Mouse (Mus musculus) heart, adult 11 months (tissue): ENCODE results near the gene Mcat.

Source experiments
- DNase-seq: peaks from one replicate; pipeline ENCODE4 v3.0.0; 2022

Mcat gene

GRCm38 (mm10) chr15:83575543-83575942 lies 12.0 kb upstream of the Mcat start:
- no peak for DNase-seq

- no peak for DNase-seq
Observed at GRCm38 (mm10) chr15:83574731-83575351, 11.3 kb upstream of the Mcat start.

GRCm38 (mm10) chr15:83573606-83574005 lies 10.0 kb upstream of the Mcat start:
- no peak for DNase-seq

- DNase-seq = no peak
Observed at GRCm38 (mm10) chr15:83572132-83572531, 8.5 kb upstream of the Mcat start.

GRCm38 (mm10) chr15:83571636-83572035 lies 8.0 kb upstream of the Mcat start:
- no peak for DNase-seq

GRCm38 (mm10) chr15:83570641-83571040 lies 7.1 kb upstream of the Mcat start:
- DNase-seq = no peak

- no peak for DNase-seq
Observed at GRCm38 (mm10) chr15:83569682-83570081, 6.1 kb upstream of the Mcat start.

GRCm38 (mm10) chr15:83568544-83568943 lies 5.0 kb upstream of the Mcat start:
- no peak for DNase-seq

GRCm38 (mm10) chr15:83567728-83568127 lies 4.1 kb upstream of the Mcat start:
- DNase-seq = no peak

- DNase-seq = no peak
Observed at GRCm38 (mm10) chr15:83566006-83566405, 2.4 kb upstream of the Mcat start.

- peak; percentile 97 for DNase-seq
Observed at GRCm38 (mm10) chr15:83565434-83565833, 1.8 kb upstream of the Mcat start.

GRCm38 (mm10) chr15:83563857-83564651 lies 467 bp upstream of the Mcat start:
- DNase-seq = peak; percentile 97

GRCm38 (mm10) chr15:83562626-83563270 lies 839 bp downstream of the Mcat start:
- DNase-seq = peak; percentile 100

GRCm38 (mm10) chr15:83560941-83561477 lies 2.6 kb downstream of the Mcat start:
- DNase-seq = no peak

- peak; percentile 99 for DNase-seq
Observed at GRCm38 (mm10) chr15:83555161-83555974, 8.2 kb downstream of the Mcat start.

- no peak for DNase-seq
Observed at GRCm38 (mm10) chr15:83553831-83554230, 9.8 kb downstream of the Mcat start.

GRCm38 (mm10) chr15:83550137-83550536 lies 13.4 kb downstream of the Mcat start:
- no peak for DNase-seq

- DNase-seq = peak; percentile 90
Observed at GRCm38 (mm10) chr15:83547144-83547543, 16.4 kb downstream of the Mcat start.

GRCm38 (mm10) chr15:83546029-83546428 lies 17.6 kb downstream of the Mcat start:
- DNase-seq = peak; percentile 93

- no peak for DNase-seq
Observed at GRCm38 (mm10) chr15:83541647-83542287, 21.8 kb downstream of the Mcat start.

GRCm38 (mm10) chr15:83539905-83540304 lies 23.7 kb downstream of the Mcat start:
- peak; percentile 97 for DNase-seq

- no peak for DNase-seq
Observed at GRCm38 (mm10) chr15:83538855-83539254, 24.7 kb downstream of the Mcat start.
